Mouse (Mus musculus): ENCODE measurements at regions not wholly inside any gene's neighbourhood (a gene's known extent, or its start where the extent isn't known, plus 50 kb on each side); places are given as distances from the start of the nearest gene placed in this dataset.

- H3K27ac ChIP-seq (ENCODE audit: low read depth, low read length) = no peak overlapping the region
- 72% methylated on average over 1 of the region's 1 CpGs for WGBS
- no peaks in the 10 kb centered on the region for H3K36me3 ChIP-seq (ENCODE audit: insufficient read depth, low read length)
- H3K4me2 ChIP-seq (ENCODE audit: low read depth, low read length, poor library complexity, severe bottlenecking) = no peak overlapping the region
- no peak for TF ChIP-seq CTCF (IDR thresholded peaks at IDR 0.05)
- H3K9ac ChIP-seq (replicated peaks; ENCODE audit: low read length, poor library complexity, severe bottlenecking) = no peak overlapping the region
- no peak for ATAC-seq (ENCODE audit: low FRiP score)
- H3K4me1 ChIP-seq (ENCODE audit: insufficient read depth, low read length) = no peaks in the 10 kb centered on the region
- H3K4me3 ChIP-seq (ENCODE audit: low read depth, low read length) = no peak overlapping the region
- no peaks in the 10 kb centered on the region for H3K27me3 ChIP-seq (ENCODE audit: insufficient read depth, low read length)
- H3K9me3 ChIP-seq (ENCODE audit: low read length) = no peaks in the 10 kb centered on the region
- no peak for DNase-seq (ENCODE audit: low spot score)
Measured at GRCm38 (mm10) chr2:159950369-159950768, 383.6 kb downstream of the Gm826 start.

DNA sequence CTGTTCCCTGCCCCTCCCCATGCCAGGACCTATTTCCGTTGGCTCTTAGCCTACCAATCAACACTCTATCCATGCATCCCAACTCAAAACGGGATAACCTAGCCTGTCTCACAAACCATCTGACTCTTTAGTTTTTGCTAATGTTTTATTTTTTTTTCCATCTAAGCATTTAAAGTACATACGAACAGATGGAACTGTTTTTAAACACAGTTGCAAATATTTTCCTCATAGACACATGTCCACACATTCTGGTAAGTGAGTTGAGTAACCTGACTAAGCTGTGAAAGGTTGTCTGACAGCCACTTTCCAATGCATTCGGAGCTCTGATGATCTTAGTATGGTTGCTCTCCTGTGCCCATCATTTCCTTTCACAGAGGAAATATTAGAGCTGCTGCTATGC is 384.9 kb downstream of the Gm826 start:
- no peaks in the 10 kb centered on the region for H3K27me3 ChIP-seq (ENCODE audit: insufficient read depth, low read length)
- TF ChIP-seq CTCF (IDR thresholded peaks at IDR 0.05) = no peak
- no peaks in the 10 kb centered on the region for H3K4me1 ChIP-seq (ENCODE audit: insufficient read depth, low read length)
- WGBS = 90% methylated on average over 4 of the region's 4 CpGs
- no peak for DNase-seq (ENCODE audit: low spot score)
- no peak overlapping the region for H3K9ac ChIP-seq (replicated peaks; ENCODE audit: low read length, poor library complexity, severe bottlenecking)
- no peak overlapping the region for H3K27ac ChIP-seq (ENCODE audit: low read depth, low read length)
- no peak overlapping the region for H3K4me3 ChIP-seq (ENCODE audit: low read depth, low read length)
- no peak overlapping the region for H3K4me2 ChIP-seq (ENCODE audit: low read depth, low read length, poor library complexity, severe bottlenecking)
- no peaks in the 10 kb centered on the region for H3K36me3 ChIP-seq (ENCODE audit: insufficient read depth, low read length)
- no peak for ATAC-seq (ENCODE audit: low FRiP score)
- H3K9me3 ChIP-seq (ENCODE audit: low read length) = no peaks in the 10 kb centered on the region

DNA sequence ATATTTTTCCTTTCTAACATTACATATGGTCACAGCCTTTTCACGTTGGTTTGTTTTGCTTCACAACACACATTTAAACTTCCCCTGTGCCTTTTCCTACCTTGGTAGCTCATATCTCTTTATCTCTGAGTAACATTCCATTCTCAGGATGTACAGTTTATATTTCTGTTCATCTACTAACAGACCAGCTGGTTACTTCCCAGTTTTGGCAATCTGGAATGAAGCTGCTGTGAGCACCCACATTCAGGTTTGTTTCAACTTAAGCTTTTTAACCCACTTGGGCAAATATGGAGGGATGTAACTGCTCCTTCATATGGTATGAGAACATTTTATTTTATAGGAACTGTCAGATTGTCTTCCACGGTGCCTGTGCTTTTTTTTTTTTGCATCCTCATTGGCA is 403.2 kb downstream of the Gm826 start:
- Histone ChIP-seq H3K9me3 (ENCODE audit: low read length) (0 out of 2 replicates have a peak, but pooled peaks cover 3% of the 10 kb centered on the region), H3K27me3 (ENCODE audit: insufficient read depth, low read length) (no peaks in the 10 kb centered on the region), H3K4me1 (ENCODE audit: insufficient read depth, low read length) (no peaks in the 10 kb centered on the region), H3K36me3 (ENCODE audit: insufficient read depth, low read length) (no peaks in the 10 kb centered on the region), H3K4me2 (ENCODE audit: low read depth, low read length, poor library complexity, severe bottlenecking) (no peak overlapping the region), H3K27ac (ENCODE audit: low read depth, low read length) (no peak overlapping the region), H3K9ac (replicated peaks; ENCODE audit: low read length, poor library complexity, severe bottlenecking) (no peak overlapping the region), H3K4me3 (ENCODE audit: low read depth, low read length) (no peak overlapping the region)
- ATAC-seq (ENCODE audit: low FRiP score) = no peak
- TF ChIP-seq CTCF (IDR thresholded peaks at IDR 0.05) = no peak
- 81% methylated on average over 2 of the region's 2 CpGs for WGBS
- DNase-seq (ENCODE audit: low spot score) = no peak

DNA sequence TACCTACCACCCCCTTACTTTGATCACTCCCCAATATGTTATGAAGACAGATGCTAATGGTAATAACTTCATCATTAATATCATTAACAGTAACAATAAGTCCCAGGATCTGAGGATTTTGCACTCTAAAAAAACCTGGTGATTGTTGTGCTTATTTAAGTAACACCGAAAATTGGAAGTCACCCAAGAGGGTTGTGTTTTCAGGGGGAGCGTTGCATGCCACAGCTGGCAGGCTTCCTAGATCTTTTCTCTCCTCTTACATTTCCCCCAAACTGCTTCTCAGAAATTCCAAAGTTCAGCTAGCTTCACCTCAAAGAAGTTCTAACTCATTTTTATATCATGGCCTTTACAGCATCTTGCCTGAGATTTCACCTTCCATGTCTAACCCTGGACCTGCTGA is 444.3 kb downstream of the Gm826 start:
- DNase-seq (ENCODE audit: low spot score) (no peak), ATAC-seq (ENCODE audit: low FRiP score) (no peak)
- 69% methylated on average over 2 of the region's 2 CpGs for WGBS
- Histone ChIP-seq H3K9ac (replicated peaks; ENCODE audit: low read length, poor library complexity, severe bottlenecking) (no peak overlapping the region), H3K9me3 (ENCODE audit: low read length) (no peaks in the 10 kb centered on the region), H3K27ac (ENCODE audit: low read depth, low read length) (no peak overlapping the region), H3K36me3 (ENCODE audit: insufficient read depth, low read length) (no peaks in the 10 kb centered on the region), H3K4me1 (ENCODE audit: insufficient read depth, low read length) (no peaks in the 10 kb centered on the region), H3K4me3 (ENCODE audit: low read depth, low read length) (no peak overlapping the region), H3K4me2 (ENCODE audit: low read depth, low read length, poor library complexity, severe bottlenecking) (no peak overlapping the region), H3K27me3 (ENCODE audit: insufficient read depth, low read length) (no peaks in the 10 kb centered on the region)
- TF ChIP-seq CTCF (IDR thresholded peaks at IDR 0.05) = no peak

GRCm38 (mm10) chr2:159884773-159885459 is 449.0 kb downstream of the Gm826 start:
- Histone ChIP-seq H3K9ac (replicated peaks; ENCODE audit: low read length, poor library complexity, severe bottlenecking) (no peak overlapping the region), H3K9me3 (ENCODE audit: low read length) (no peaks in the 10 kb centered on the region), H3K4me1 (ENCODE audit: insufficient read depth, low read length) (no peaks in the 10 kb centered on the region), H3K27me3 (ENCODE audit: insufficient read depth, low read length) (no peaks in the 10 kb centered on the region), H3K4me2 (ENCODE audit: low read depth, low read length, poor library complexity, severe bottlenecking) (no peak overlapping the region), H3K4me3 (ENCODE audit: low read depth, low read length) (no peak overlapping the region), H3K36me3 (ENCODE audit: insufficient read depth, low read length) (no peaks in the 10 kb centered on the region), H3K27ac (ENCODE audit: low read depth, low read length) (no peak overlapping the region)
- ATAC-seq (ENCODE audit: low FRiP score) (no peak), DNase-seq (ENCODE audit: low spot score) (no peak)
- no peak for TF ChIP-seq CTCF (IDR thresholded peaks at IDR 0.05)
- 74% methylated on average over 6 of the region's 6 CpGs for WGBS

- Histone ChIP-seq H3K27me3 (ENCODE audit: insufficient read depth, low read length) (no peaks in the 10 kb centered on the region), H3K9ac (replicated peaks; ENCODE audit: low read length, poor library complexity, severe bottlenecking) (no peak overlapping the region), H3K4me1 (ENCODE audit: insufficient read depth, low read length) (no peaks in the 10 kb centered on the region), H3K4me2 (ENCODE audit: low read depth, low read length, poor library complexity, severe bottlenecking) (no peak overlapping the region), H3K36me3 (ENCODE audit: insufficient read depth, low read length) (no peaks in the 10 kb centered on the region), H3K27ac (ENCODE audit: low read depth, low read length) (no peak overlapping the region), H3K9me3 (ENCODE audit: low read length) (no peaks in the 10 kb centered on the region), H3K4me3 (ENCODE audit: low read depth, low read length) (no peak overlapping the region)
- DNase-seq (ENCODE audit: low spot score) (no peak), ATAC-seq (ENCODE audit: low FRiP score) (no peak)
- WGBS = 68% methylated on average over 2 of the region's 2 CpGs
- TF ChIP-seq CTCF (IDR thresholded peaks at IDR 0.05) = no peak
Measured at GRCm38 (mm10) chr2:159866981-159867380, 467.0 kb downstream of the Gm826 start.
